Mouse (Mus musculus) CH12.LX (cell line): ENCODE results near the gene Sirt4. TPM values are rescaled to one million over a fixed set of nuclear protein-coding genes. Genes with fewer than 3 reads are reported as not detected.

ENCODE experiments used
- DNase-seq: peaks from one replicate; pipeline ENCODE4 v3.0.0-alpha.2; 2013; ENCODE audit errors: extremely low read depth
- H3K27ac ChIP-seq: 2 replicates; pipeline ENCODE4 v1.5.1; 2012; ENCODE audit warnings: low read depth, mild to moderate bottlenecking, control low read depth, moderate library complexity; ENCODE audit not compliant: insufficient read depth
- H3K27me3 ChIP-seq: replicated peaks from 2 replicates; pipeline ENCODE3; 2012; ENCODE audit warnings: inconsistent platforms
- H3K36me3 ChIP-seq, 2 experiments: replicated peaks in 1 of 2; 2 replicates each; pipeline versions ENCODE3 to v1.6.1; 2012; ENCODE audit warnings: inconsistent platforms in 1 of 2, low read length in 1 of 2, mild to moderate bottlenecking in 1 of 2, mixed read lengths in 1 of 2, moderate library complexity in 1 of 2; ENCODE audit not compliant: control insufficient read depth in 1 of 2, insufficient read depth in 1 of 2
- H3K4me1 ChIP-seq, 2 experiments: 2 replicates each; pipeline ENCODE4 v1.6.1; 2012; ENCODE audit warnings: inconsistent platforms in 1 of 2, moderate library complexity in 1 of 2; ENCODE audit not compliant: insufficient read depth in 2 of 2, control insufficient read depth in 1 of 2
- H3K4me2 ChIP-seq: 2 replicates; pipeline ENCODE4 v1.6.1; 2012; ENCODE audit warnings: low read depth, mild to moderate bottlenecking, control low read depth; ENCODE audit not compliant: poor library complexity, insufficient read depth, severe bottlenecking
- H3K4me3 ChIP-seq, 3 experiments: fragments of 150-350 bp in 1 of 3; sonication (generic) in 1 of 3; replicated peaks in 1 of 3; 2 replicates each; pipeline versions ENCODE3 to v1.5.1; 2011 to 2012; ENCODE audit warnings: low read depth in 2 of 3, low read length in 2 of 3, mild to moderate bottlenecking in 2 of 3, moderate library complexity in 2 of 3, control low read depth in 1 of 3, improper control_type of control experiment in 1 of 3, inconsistent platforms in 1 of 3, mixed read lengths in 1 of 3; ENCODE audit not compliant: poor library complexity in 1 of 3
- H3K79me2 ChIP-seq: replicated peaks from 2 replicates; pipeline ENCODE4 v1.6.1; 2012; ENCODE audit warnings: mild to moderate bottlenecking, moderate library complexity; ENCODE audit not compliant: control insufficient read depth, poor library complexity, insufficient read depth, severe bottlenecking; ENCODE audit errors: extremely low read depth
- H3K9ac ChIP-seq: 2 replicates; pipeline ENCODE4 v1.6.1; 2012; ENCODE audit warnings: low read depth, mild to moderate bottlenecking, control low read depth, moderate library complexity; ENCODE audit not compliant: insufficient read depth
- H3K9me3 ChIP-seq: replicated peaks from 2 replicates; pipeline ENCODE3; 2012; ENCODE audit warnings: low read length, inconsistent platforms, mixed read lengths
- BHLHE40 ChIP-seq: IDR thresholded peaks from 2 replicates; pipeline ENCODE4 v1.6.1; 2011; ENCODE audit warnings: mild to moderate bottlenecking, low read depth, low read length, improper control_type of control experiment
- CHD2 ChIP-seq: IDR thresholded peaks from 2 replicates; pipeline ENCODE4 v1.6.1; 2011; ENCODE audit warnings: low read length, improper control_type of control experiment
- CTCF ChIP-seq, 2 experiments: IDR thresholded peaks in 1 of 2; conservative IDR thresholded peaks in 1 of 2; 2 replicates each; pipeline ENCODE4 v1.5.1; 2011 to 2012; ENCODE audit warnings: low read depth in 2 of 2, low read length in 2 of 2, improper control_type of control experiment in 1 of 2, inconsistent platforms in 1 of 2, mild to moderate bottlenecking in 1 of 2, moderate library complexity in 1 of 2
- E2F4 ChIP-seq: IDR thresholded peaks from 2 replicates; pipeline ENCODE4 v1.6.1; 2011; ENCODE audit warnings: low read depth, low read length, improper control_type of control experiment; ENCODE audit not compliant: insufficient replicate concordance
- EP300 ChIP-seq: IDR thresholded peaks from 2 replicates; pipeline ENCODE4 v1.6.1; 2011; ENCODE audit warnings: low read length, improper control_type of control experiment
- KAT2A ChIP-seq: IDR thresholded peaks from 2 replicates; pipeline ENCODE4 v1.6.1; 2012; ENCODE audit warnings: low read length, improper control_type of control experiment, inconsistent platforms; ENCODE audit not compliant: insufficient replicate concordance
- MAX ChIP-seq: IDR thresholded peaks from 2 replicates; pipeline ENCODE4 v1.6.1; 2011; ENCODE audit warnings: low read length, improper control_type of control experiment
- MAZ ChIP-seq: IDR thresholded peaks from 2 replicates; pipeline ENCODE4 v1.6.1; 2012; ENCODE audit warnings: low read depth, mild to moderate bottlenecking, inconsistent platforms, low read length, improper control_type of control experiment, moderate library complexity
- MXI1 ChIP-seq: IDR thresholded peaks from 2 replicates; pipeline ENCODE4 v1.6.1; 2011; ENCODE audit warnings: mild to moderate bottlenecking, low read depth, low read length, improper control_type of control experiment
- PAX5 ChIP-seq: IDR thresholded peaks from 2 replicates; pipeline ENCODE4 v1.6.1; 2012; ENCODE audit warnings: low read length, inconsistent platforms, mixed read lengths
- POLR2AphosphoS2 ChIP-seq: IDR thresholded peaks from 2 replicates; pipeline ENCODE4 v1.6.1; 2011; ENCODE audit warnings: low read depth, low read length, improper control_type of control experiment
- RAD21 ChIP-seq: IDR thresholded peaks from 2 replicates; pipeline ENCODE4 v1.6.1; 2011; ENCODE audit warnings: low read depth, mild to moderate bottlenecking, low read length, improper control_type of control experiment, moderate library complexity
- RCOR1 ChIP-seq: conservative IDR thresholded peaks from 2 replicates; pipeline ENCODE4 v1.6.1; 2012; ENCODE audit warnings: low read depth, mild to moderate bottlenecking, inconsistent platforms, low read length, improper control_type of control experiment
- SIN3A ChIP-seq: IDR thresholded peaks from 2 replicates; pipeline ENCODE4 v1.6.1; 2012; ENCODE audit warnings: low read length, improper control_type of control experiment, inconsistent platforms
- TCF12 ChIP-seq: IDR thresholded peaks from 2 replicates; pipeline ENCODE4 v1.6.1; 2014; ENCODE audit warnings: low read depth, mild to moderate bottlenecking, inconsistent platforms, low read length, improper control_type of control experiment
- UBTF ChIP-seq: IDR thresholded peaks from 2 replicates; pipeline ENCODE4 v1.6.1; 2012; ENCODE audit warnings: low read depth, mild to moderate bottlenecking, inconsistent platforms, low read length, improper control_type of control experiment, moderate library complexity
- USF1 ChIP-seq: IDR thresholded peaks from 2 replicates; pipeline ENCODE4 v1.6.1; 2014; ENCODE audit warnings: low read depth, mild to moderate bottlenecking, inconsistent platforms, low read length, improper control_type of control experiment
- ZMIZ1 ChIP-seq: IDR thresholded peaks from 2 replicates; pipeline ENCODE4 v1.6.1; 2012; ENCODE audit warnings: low read depth, mild to moderate bottlenecking, inconsistent platforms, low read length, improper control_type of control experiment
- ZNF384 ChIP-seq: IDR thresholded peaks from 2 replicates; pipeline ENCODE4 v1.6.1; 2012; ENCODE audit warnings: low read depth, low read length, improper control_type of control experiment, inconsistent platforms
- dilution Hi-C: fragments of 300-500 bp; cut with MboI; formaldehyde crosslinking; loops from 2 replicates; pipeline ENCODE4 v1.14.3; 2020; ENCODE audit warnings: low sequenced_read_pairs; ENCODE audit not compliant: extremely low pct_unique_long_range_greater_than_20kb, extremely low pct_ligation_motif_present
- in situ Hi-C: fragments of 300-500 bp; cut with MboI; formaldehyde crosslinking; loops from 3 replicates; pipeline ENCODE4 v1.14.3; 2019; ENCODE audit warnings: low sequenced_read_pairs, low pct_ligation_motif_present, low pct_unique_long_range_greater_than_20kb, mixed read lengths
- polyA plus RNA-seq: library from polyadenylated mRNA; unstranded; fragments of >175 nt; gene quantifications from 2 replicates; pipeline ENCODE4 v1.2.1, GENCODE M21; 2012; ENCODE audit warnings: low read depth; ENCODE audit not compliant: insufficient read length
- total RNA-seq, 2 experiments: library from RNA; depleted of rRNA; stranded (reverse); fragments of 300-350 nt in 1 of 2; fragments of >200 nt in 1 of 2; gene quantifications; 2 replicates each; pipeline ENCODE4 v1.2.3; 2012 to 2014

Sirt4 gene
- total and polyA plus RNA-seq, 3 experiments: 10.0 to 18.0 (median 13.3) TPM

DNA sequence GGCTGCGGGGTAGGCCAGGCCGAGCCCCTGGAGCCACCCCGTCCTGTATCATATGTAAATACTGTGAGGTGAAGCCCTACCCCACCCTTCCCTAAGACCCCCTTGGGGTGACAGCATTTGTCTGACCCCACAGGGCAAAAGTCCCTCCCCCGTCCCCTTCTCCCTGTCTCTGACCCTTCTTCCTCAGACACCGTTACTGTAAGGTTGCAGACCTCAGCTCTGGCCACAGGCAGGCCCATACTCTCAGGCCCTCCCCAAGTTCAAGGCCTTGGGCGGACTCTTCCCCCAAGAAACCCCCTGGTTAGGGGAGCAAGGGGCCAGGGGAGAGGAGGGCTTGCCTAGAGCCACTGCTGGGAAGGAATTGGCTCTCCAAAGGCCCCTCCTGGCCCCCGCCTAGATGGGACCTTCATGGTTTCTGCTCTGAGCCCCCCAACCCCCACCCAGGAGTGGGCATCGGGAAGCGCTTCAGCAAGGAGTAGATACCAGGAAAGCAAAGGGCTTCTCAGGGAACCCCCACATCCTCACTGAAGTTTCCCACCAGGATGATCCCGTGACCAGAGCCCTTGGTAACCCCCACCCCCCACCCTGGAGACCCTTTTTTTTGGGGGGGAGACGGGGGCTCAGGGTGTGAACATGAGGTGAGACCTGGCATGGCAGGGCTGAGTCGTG is 30.0 kb downstream of the Sirt4 start:
- Histone ChIP-seq H3K36me3 (peaks cover 0 to 38% of the 10 kb centered on the region in 2 experiments), H3K4me2 (no peak overlapping the region), H3K79me2 (no peaks in the 10 kb centered on the region), H3K9ac (no peak overlapping the region), H3K27ac (no peak overlapping the region), H3K4me3 (no peak overlapping the region), H3K4me1 (no peaks in the 10 kb centered on the region), H3K9me3 (no peaks in the 10 kb centered on the region), H3K27me3 (peaks cover 3% of the 10 kb centered on the region)
- in situ Hi-C loops: no loop called here
- TF ChIP-seq KAT2A (no peak), CTCF (conservative IDR thresholded peaks at IDR 0.05 in 1 of 2, IDR thresholded peaks at IDR 0.05 in 1 of 2; ENCODE audit: low read depth in 2 of 2, low read length in 2 of 2) (no peak), ZNF384 (no peak), MAZ (no peak), ZMIZ1 (no peak), SIN3A (no peak), CHD2 (no peak), E2F4 (no peak), EP300 (no peak), POLR2AphosphoS2 (no peak), PAX5 (no peak), RCOR1 (no peak), BHLHE40 (no peak), UBTF (no peak), MAX (no peak), TCF12 (no peak), MXI1 (no peak), USF1 (no peak), RAD21 (no peak)
- no peak for DNase-seq
- dilution Hi-C loops: no loop called here

DNA sequence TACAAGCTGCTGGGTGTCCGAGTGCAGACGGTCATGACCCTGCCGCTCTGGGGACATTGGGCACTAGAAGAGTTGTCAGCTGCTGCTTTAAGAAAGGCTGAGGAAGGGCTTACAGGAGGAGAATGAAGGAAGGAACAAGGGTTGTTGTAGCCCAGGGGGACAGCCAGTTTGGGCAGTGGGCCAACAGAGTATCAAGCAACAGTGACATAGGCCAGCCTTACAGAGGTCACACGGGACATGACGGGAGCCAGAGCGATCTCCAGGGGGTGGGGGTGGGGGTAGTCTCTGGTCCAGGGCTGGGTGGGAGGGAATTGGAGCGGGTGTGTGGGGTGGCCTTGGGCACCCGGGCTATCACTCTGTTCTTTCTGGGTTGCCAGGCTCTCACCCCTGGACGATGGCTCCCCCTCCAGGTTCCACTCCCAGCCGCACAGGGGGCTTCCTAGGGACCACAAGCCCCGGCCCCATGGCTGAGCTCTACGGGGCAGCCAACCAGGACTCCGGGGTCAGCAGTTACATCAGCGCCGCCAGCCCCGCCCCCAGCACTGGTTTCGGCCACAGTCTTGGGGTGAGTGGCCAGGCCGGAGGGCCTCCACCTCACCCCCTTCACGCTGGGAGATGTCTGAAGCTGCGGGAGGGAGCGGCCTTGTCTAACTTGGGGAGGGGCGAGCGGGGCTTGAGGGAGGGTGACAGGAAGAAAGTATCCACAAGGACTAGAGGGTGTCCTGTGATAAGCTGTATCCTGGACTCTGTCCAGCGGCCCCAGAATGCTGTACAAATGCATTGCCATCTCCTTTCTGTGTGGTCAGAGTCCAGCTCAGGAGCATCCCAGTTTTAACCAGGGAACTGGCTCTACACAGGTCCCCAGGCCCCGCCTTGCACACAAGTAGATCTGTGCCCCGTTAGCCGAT is 33.9 kb downstream of the Sirt4 start:
- TF ChIP-seq PAX5: no peak
- no peak for TF ChIP-seq UBTF
- dilution Hi-C loops: no loop called here
- H3K9me3 ChIP-seq: no peaks in the 10 kb centered on the region
- H3K27me3 ChIP-seq: no peaks in the 10 kb centered on the region
- no peak overlapping the region for H3K4me3 ChIP-seq
- H3K4me1 ChIP-seq: no peaks in the 10 kb centered on the region
- in situ Hi-C loops: no loop called here
- H3K4me2 ChIP-seq: no peak overlapping the region
- DNase-seq: no peak
- no peak overlapping the region for H3K27ac ChIP-seq
- H3K79me2 ChIP-seq: no peaks in the 10 kb centered on the region
- H3K36me3 ChIP-seq: peaks cover 0 to 57% of the 10 kb centered on the region in 2 experiments
- no peak overlapping the region for H3K9ac ChIP-seq
